Mouse (Mus musculus): ENCODE measurements around the gene Dennd2c. TPM values are rescaled to one million over a fixed set of nuclear protein-coding genes. Genes with fewer than 3 reads are reported as not detected.

Dennd2c gene
- polyA plus RNA-seq, 1 experiment from 2014 or later: 5.6 TPM

GRCm38 (mm10) chr3:103145336-103145735, 42.9 kb downstream of the Dennd2c start:
- Histone ChIP-seq H3K4me2 (replicated peaks; ENCODE audit: low read depth) (no peak overlapping the region), H3K9me3 (ENCODE audit: control insufficient read depth, low read length) (no peaks in the 10 kb centered on the region), H3K9ac (ENCODE audit: low read length) (no peak overlapping the region), H3K27ac (replicated peaks) (no peak overlapping the region), H3K4me3 (ENCODE audit: low read depth, low read length) (no peak overlapping the region), H3K27me3 (ENCODE audit: control insufficient read depth, insufficient read depth, low read length) (no peaks in the 10 kb centered on the region), H3K4me1 (replicated peaks; ENCODE audit: control insufficient read depth, insufficient read depth) (no peaks in the 10 kb centered on the region), H3K36me3 (ENCODE audit: control insufficient read depth, insufficient read depth, low read length) (0 out of 2 replicates have a peak, but pooled peaks cover 4% of the 10 kb centered on the region)
- WGBS: 62% methylated on average over 2 of the region's 2 CpGs
- no peak for TF ChIP-seq CTCF (IDR thresholded peaks at IDR 0.05; ENCODE audit: low read depth)
- no peak for TF ChIP-seq EP300 (optimal IDR thresholded peaks at IDR 0.05)
- no peak for DNase-seq (ENCODE audit: low spot score)
- ATAC-seq (ENCODE audit: low FRiP score, low TSS enrichment): no peak

DNA sequence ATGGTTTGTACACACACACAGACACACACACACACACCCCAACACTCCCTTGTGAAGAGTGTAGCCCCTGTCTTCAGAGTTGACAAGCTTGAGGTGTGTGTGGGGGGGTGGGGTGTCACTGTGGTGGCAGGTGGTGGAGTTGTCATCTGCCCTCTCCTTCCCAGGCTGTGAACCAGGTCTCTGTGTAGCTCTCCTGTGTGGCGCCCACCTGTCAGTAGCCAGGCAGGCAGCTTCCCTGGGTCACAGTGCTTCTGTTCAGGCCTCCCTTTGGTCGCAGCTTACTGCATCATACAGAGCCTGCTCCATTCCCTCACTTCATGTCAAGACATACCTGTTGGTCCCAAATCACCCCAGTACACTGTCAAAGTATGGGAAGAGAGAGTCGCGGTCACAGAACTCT, 43.4 kb downstream of the Dennd2c start:
- H3K27ac ChIP-seq (replicated peaks): peak overlapping the region; percentile 80
- DNase-seq (ENCODE audit: low spot score): no peak
- ATAC-seq (ENCODE audit: low FRiP score, low TSS enrichment): no peak
- 0 out of 2 replicates have a peak, but pooled peaks cover 6% of the 10 kb centered on the region for H3K36me3 ChIP-seq (ENCODE audit: control insufficient read depth, insufficient read depth, low read length)
- no peaks in the 10 kb centered on the region for H3K4me1 ChIP-seq (replicated peaks; ENCODE audit: control insufficient read depth, insufficient read depth)
- no peaks in the 10 kb centered on the region for H3K9me3 ChIP-seq (ENCODE audit: control insufficient read depth, low read length)
- TF ChIP-seq EP300 (optimal IDR thresholded peaks at IDR 0.05): no peak
- no peak for TF ChIP-seq CTCF (IDR thresholded peaks at IDR 0.05; ENCODE audit: low read depth)
- 80% methylated on average over 4 of the region's 4 CpGs for WGBS
- H3K27me3 ChIP-seq (ENCODE audit: control insufficient read depth, insufficient read depth, low read length): no peaks in the 10 kb centered on the region
- no peak overlapping the region for H3K9ac ChIP-seq (ENCODE audit: low read length)
- H3K4me2 ChIP-seq (replicated peaks; ENCODE audit: low read depth): no peak overlapping the region
- no peak overlapping the region for H3K4me3 ChIP-seq (ENCODE audit: low read depth, low read length)

GRCm38 (mm10) chr3:103146330-103147166, 44.1 kb downstream of the Dennd2c start:
- TF ChIP-seq CTCF (IDR thresholded peaks at IDR 0.05; ENCODE audit: low read depth): no peak
- TF ChIP-seq EP300 (optimal IDR thresholded peaks at IDR 0.05): peak; percentile 90
- Histone ChIP-seq H3K9me3 (ENCODE audit: control insufficient read depth, low read length) (no peaks in the 10 kb centered on the region), H3K27me3 (ENCODE audit: control insufficient read depth, insufficient read depth, low read length) (no peaks in the 10 kb centered on the region), H3K4me1 (replicated peaks; ENCODE audit: control insufficient read depth, insufficient read depth) (no peaks in the 10 kb centered on the region), H3K9ac (ENCODE audit: low read length) (no peak overlapping the region), H3K36me3 (ENCODE audit: control insufficient read depth, insufficient read depth, low read length) (peaks cover 10% of the 10 kb centered on the region; the same call in 1 of the 2 replicates), H3K4me2 (replicated peaks; ENCODE audit: low read depth) (no peak overlapping the region), H3K27ac (replicated peaks) (peak overlapping the region; percentile 80), H3K4me3 (ENCODE audit: low read depth, low read length) (no peak overlapping the region)
- DNase-seq (ENCODE audit: low spot score) (no peak), ATAC-seq (ENCODE audit: low FRiP score, low TSS enrichment) (peak; percentile 81; the same call in 1 of the 2 replicates)
- 58% methylated on average over 23 of the region's 23 CpGs for WGBS

DNA sequence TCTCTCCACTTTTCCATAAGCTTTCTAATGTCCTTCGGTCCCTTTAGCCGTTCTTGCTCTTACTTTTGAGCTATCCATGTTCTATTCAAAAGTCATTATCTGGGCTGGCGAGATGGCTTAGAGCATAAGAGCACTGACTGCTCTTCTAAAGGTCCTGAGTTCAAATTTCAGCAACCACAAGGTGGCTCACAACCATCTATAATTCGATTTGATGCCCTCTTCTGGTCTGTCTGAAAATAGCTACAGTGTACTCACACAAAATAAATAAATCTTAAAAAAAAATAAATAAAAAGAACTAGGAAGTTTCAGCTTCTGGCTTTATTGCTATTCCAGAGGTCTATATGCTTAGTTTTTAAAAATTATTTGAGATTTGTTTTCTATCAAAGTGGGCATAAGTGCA, 45.4 kb downstream of the Dennd2c start:
- Histone ChIP-seq H3K9me3 (ENCODE audit: control insufficient read depth, low read length) (no peaks in the 10 kb centered on the region), H3K36me3 (ENCODE audit: control insufficient read depth, insufficient read depth, low read length) (peaks cover 10% of the 10 kb centered on the region; the same call in 1 of the 2 replicates), H3K27me3 (ENCODE audit: control insufficient read depth, insufficient read depth, low read length) (no peaks in the 10 kb centered on the region), H3K4me3 (ENCODE audit: low read depth, low read length) (no peak overlapping the region), H3K4me1 (replicated peaks; ENCODE audit: control insufficient read depth, insufficient read depth) (no peaks in the 10 kb centered on the region), H3K9ac (ENCODE audit: low read length) (no peak overlapping the region), H3K27ac (replicated peaks) (no peak overlapping the region; the same call in 1 of the 2 replicates), H3K4me2 (replicated peaks; ENCODE audit: low read depth) (no peak overlapping the region)
- ATAC-seq (ENCODE audit: low FRiP score, low TSS enrichment) (no peak), DNase-seq (ENCODE audit: low spot score) (no peak)
- 84% methylated on average over 4 of the region's 4 CpGs for WGBS
- TF ChIP-seq CTCF (IDR thresholded peaks at IDR 0.05; ENCODE audit: low read depth) (peak; percentile 49), EP300 (optimal IDR thresholded peaks at IDR 0.05) (no peak)

DNA sequence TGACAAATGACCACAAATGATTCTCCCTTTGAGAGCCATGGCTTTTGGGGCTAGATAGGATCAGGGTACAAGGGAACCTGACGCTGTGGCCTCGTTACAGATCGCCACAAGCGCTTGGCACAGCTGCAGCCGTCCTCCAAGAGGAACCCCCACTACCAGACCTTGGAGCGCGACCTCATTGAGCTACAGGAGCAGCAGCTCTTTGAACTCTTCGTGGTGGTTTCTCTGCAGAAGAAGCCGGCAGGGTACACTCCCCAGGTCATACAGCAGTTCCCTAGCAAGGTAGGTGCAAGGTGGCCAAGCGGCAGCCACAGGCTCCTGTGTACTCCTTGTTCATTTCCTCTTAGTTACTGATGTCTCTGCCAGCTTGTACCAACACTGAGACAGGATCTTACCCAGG, 46.5 kb downstream of the Dennd2c start:
- ATAC-seq (ENCODE audit: low FRiP score, low TSS enrichment): no peak
- 90% methylated on average over 10 of the region's 10 CpGs for WGBS
- no peak for DNase-seq (ENCODE audit: low spot score)

DNA sequence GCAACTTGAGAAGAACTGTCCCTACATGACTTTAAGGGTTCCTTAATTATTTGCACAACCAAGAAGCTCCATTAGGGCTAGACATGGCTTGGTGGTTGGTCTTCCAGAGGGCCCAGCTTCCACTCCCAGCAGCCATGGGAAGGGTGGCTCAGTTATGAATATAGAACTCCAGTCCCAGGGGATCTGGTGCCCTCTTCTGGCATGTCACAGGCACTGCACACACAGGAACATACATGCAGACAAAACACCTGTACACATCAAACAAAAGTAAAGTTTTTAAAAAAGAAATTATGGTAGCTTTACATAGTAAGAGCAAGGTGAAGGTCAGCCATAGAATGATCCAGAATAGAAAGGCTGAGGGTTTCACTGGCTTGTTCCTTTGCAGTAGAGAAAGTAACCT, 51.4 kb downstream of the Dennd2c start:
- Histone ChIP-seq H3K4me2 (replicated peaks; ENCODE audit: low read depth) (no peak overlapping the region), H3K4me3 (ENCODE audit: low read depth, low read length) (no peak overlapping the region), H3K9ac (ENCODE audit: low read length) (no peak overlapping the region), H3K36me3 (ENCODE audit: control insufficient read depth, insufficient read depth, low read length) (peaks cover 27% of the 10 kb centered on the region; the same call in 1 of the 2 replicates), H3K9me3 (ENCODE audit: control insufficient read depth, low read length) (no peaks in the 10 kb centered on the region), H3K27ac (replicated peaks) (no peak overlapping the region), H3K4me1 (replicated peaks; ENCODE audit: control insufficient read depth, insufficient read depth) (no peaks in the 10 kb centered on the region), H3K27me3 (ENCODE audit: control insufficient read depth, insufficient read depth, low read length) (no peaks in the 10 kb centered on the region)
- TF ChIP-seq CTCF (IDR thresholded peaks at IDR 0.05; ENCODE audit: low read depth): peak; percentile 73
- no peak for TF ChIP-seq EP300 (optimal IDR thresholded peaks at IDR 0.05)
- ATAC-seq (ENCODE audit: low FRiP score, low TSS enrichment): no peak
- no peak for DNase-seq (ENCODE audit: low spot score)

More for the DNA sequence above, 46.5 kb downstream of the Dennd2c start:
- Histone ChIP-seq H3K4me2 (replicated peaks; ENCODE audit: low read depth) (no peak overlapping the region), H3K4me3 (ENCODE audit: low read depth, low read length) (no peak overlapping the region), H3K9ac (ENCODE audit: low read length) (no peak overlapping the region), H3K9me3 (ENCODE audit: control insufficient read depth, low read length) (no peaks in the 10 kb centered on the region), H3K27me3 (ENCODE audit: control insufficient read depth, insufficient read depth, low read length) (no peaks in the 10 kb centered on the region), H3K4me1 (replicated peaks; ENCODE audit: control insufficient read depth, insufficient read depth) (no peaks in the 10 kb centered on the region), H3K27ac (replicated peaks) (no peak overlapping the region), H3K36me3 (ENCODE audit: control insufficient read depth, insufficient read depth, low read length) (peaks cover 19% of the 10 kb centered on the region; the same call in 1 of the 2 replicates)
- TF ChIP-seq CTCF (IDR thresholded peaks at IDR 0.05; ENCODE audit: low read depth): no peak
- no peak for TF ChIP-seq EP300 (optimal IDR thresholded peaks at IDR 0.05)

Data from stomach, postnatal 0 days (tissue).